Mouse (Mus musculus): ENCODE data around the gene Opn4.
A peak's percentile ranks its signal among the peaks of the same experiment; 100 is the strongest.

Opn4 gene

DNA sequence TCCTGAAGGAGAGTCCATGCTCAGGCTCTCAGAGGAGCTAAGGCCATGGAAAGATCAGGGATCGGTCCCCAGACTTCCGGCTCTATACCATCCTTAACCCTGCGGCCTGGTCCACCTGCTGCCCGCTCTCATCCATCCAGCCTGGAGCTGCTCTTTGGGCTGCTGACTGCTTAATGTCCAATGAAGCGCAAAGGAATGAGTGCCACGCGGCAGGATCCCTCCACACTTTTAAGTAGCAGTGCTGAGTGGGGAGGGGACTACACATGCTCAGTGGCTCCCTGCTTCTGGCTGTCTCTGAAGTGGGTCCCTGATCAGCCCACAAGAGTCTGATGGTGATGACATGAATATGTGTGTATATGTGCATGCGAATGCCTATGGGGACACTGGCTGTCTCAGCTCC is at the start of gene Opn4:
Gene Opn4, minus strand, starts transcription at position 202 of the 400 bp plus-strand sequence.
- no peak for DNase-seq

DNA sequence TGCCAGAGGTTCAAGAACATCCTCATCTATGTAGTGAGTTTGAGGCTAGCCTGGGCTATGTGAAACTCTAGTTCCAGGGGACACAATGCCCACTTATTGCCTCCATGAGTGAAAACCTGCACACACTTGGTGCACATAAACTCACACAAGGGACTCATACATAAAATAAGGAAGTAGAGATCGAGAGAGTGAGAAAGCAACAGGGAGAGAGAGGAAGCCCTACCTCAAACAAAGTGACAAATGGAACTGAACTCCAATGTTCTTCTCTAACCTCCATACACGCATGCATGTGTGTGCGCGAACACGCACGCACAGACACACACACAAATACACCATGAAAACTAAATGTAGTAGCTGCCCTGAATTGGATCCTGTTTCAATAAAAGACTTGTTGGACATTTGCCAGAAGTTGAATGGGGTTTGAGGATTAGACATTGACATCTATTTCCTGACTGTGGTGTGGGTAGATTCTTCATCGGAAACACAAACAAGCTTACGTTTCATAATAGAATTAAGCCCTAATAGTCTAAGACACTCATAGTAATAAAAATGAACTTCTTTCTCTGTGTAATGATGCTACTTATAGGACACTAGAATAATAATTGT is 48.0 kb upstream of the Opn4 start:
- DNase-seq, result no peak

GRCm38 (mm10) chr14:34644140-34644539 is 44.2 kb upstream of the Opn4 start:
- DNase-seq, result no peak

- no peak for DNase-seq
These were observed 35.8 kb upstream of the Opn4 start for GRCm38 (mm10) chr14:34635721-34636120.

- no peak for DNase-seq
These were observed 35.2 kb upstream of the Opn4 start for GRCm38 (mm10) chr14:34635192-34635591.

GRCm38 (mm10) chr14:34632722-34633448 is 32.9 kb upstream of the Opn4 start:
- DNase-seq, result no peak

DNA sequence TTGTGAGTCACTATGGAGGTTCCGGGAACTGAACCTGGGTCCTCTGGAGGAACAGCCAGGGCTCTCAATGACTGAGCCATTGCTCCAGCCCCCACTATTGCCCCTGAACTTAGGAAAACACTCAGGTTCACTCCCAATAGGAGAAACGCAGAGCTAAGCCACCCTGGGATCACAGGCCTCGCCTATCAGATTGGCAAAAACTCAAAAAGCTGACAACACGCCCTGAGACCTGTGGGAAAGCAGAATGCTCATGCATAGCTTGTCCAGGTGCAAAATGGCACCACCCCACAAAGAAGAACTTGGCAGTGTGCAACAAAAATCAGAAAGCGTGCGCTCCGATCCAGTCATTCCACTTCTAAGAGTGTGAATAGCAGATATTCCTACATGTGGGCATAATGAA is 26.9 kb upstream of the Opn4 start:
- DNase-seq, result no peak

GRCm38 (mm10) chr14:34623531-34624210 is 23.7 kb upstream of the Opn4 start:
- DNase-seq, result no peak

- no peak for DNase-seq
These were observed 23.1 kb upstream of the Opn4 start for GRCm38 (mm10) chr14:34623074-34623473.

DNA sequence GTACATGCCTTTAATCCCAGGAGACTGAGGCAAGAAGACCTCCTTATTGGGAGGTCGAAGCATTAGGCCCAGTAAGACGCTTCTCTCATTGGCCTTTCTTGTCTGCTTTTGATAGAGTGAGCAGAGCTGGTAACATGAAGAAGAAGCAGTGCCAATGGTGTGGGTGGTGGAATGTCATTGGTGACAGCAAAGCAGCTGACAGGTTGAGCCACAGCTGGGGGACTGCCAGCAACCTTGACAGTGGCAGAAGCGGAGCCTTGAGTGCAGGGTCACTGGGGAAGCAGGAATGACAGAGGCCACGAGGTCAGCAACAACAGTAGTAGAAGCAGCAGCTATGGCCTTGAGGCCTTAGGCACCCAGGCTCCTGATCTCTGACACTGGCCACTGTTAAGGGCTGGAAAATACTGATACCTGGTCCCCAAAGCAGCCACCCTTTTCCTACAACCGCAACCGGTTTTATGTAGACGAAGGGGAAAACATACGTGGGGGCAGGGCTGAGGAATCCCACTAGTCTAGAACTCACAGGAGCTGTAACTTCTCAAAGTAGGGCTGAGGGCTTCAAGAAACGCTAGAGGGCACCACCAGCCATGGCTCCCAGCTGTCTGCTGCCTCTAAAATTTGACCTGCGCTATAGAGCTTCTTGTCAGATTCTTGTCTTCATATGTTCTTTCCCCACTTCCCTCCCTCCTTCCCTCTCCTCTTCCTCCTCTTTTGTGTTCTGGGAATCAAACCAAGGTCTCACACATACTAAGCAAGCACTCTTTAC is 20.9 kb upstream of the Opn4 start:
- peak; percentile 17 to 62 for DNase-seq

- no peak for DNase-seq
These were observed 18.9 kb upstream of the Opn4 start for GRCm38 (mm10) chr14:34618808-34619207.

DNA sequence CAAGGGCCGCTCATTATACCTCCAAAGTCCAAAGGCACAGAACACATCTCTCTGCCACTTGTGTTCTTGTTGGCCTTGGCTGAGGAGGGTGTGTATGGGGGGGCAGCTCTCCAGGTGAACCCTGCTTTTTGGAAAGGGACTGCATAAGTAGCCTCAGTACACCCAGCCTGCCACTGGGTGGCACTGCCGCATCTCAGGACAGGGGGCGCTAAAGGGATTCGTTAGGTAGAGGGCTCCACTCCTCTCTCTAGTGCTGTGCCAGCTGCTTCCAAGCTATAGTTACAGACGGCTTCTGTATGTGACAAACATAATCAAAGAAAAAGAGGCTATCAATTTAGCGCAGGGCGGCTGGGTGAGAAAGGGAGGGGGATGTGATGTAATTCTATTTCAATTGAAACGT is 16.9 kb upstream of the Opn4 start:
- DNase-seq, result peak; percentile 80 to 85

GRCm38 (mm10) chr14:34615625-34616024 is 15.7 kb upstream of the Opn4 start:
- DNase-seq, result no peak

GRCm38 (mm10) chr14:34615082-34615481 is 15.1 kb upstream of the Opn4 start:
- peak; percentile 11 to 27 for DNase-seq

DNA sequence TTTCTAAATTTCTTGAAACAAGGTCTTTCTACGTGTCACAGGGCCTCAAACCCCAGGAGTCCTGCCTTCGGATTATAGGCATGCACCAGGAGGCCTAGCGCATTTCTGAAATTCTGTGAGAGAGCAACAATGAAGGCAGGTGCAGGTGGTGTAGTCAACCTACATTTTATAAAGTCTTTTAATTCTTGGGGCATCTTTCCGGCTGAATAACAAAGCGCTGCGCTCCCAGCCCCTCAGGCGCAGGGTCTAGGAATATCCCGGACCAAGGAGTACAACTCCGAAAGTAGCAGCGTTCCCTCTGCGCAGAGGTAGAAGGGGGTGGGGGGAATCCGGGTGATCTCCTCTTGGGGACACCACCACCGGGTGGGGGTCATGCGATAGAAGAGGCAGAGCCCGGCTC is 14.6 kb upstream of the Opn4 start:
- no peak for DNase-seq

DNA sequence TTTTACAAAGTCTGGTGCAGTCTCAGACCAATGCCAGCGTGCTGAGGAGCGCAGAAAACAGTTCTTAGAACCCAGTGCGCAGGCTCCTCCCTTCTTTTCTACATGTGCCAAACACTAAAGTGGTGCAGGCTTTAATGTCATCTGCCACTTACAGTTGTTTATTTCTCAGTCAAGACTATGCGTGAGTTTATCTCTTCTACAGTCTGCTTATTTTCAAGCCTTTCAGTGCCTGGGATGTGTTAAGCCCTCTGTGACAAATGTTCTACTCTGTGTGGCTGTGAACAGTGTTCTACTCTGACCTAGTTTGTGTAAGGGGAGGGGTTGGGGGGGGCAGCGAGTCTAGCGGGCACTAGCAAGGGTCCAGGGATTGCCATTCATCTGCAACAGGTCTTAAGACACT is 13.6 kb upstream of the Opn4 start:
- DNase-seq, result no peak

GRCm38 (mm10) chr14:34612222-34612621 is 12.3 kb upstream of the Opn4 start:
- no peak for DNase-seq

DNA sequence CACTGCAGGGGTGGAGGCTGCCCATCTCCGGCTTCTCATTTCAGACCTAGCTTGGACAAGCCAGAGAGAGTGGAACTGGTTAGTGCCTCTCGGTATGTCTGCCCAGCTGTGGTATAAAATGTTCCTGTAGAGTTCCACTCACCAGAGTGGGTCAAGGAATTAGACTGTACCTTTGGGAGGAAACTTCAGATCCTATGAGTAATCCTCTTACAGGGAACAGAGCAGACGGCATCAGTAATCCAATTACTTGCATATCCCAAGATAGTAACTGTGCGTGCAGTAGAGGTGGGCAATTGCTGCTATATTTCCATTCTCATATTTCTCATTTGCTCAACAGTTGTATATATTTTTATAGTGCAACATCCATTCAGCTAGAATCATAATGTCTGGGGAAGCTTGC is 11.6 kb upstream of the Opn4 start:
- no peak for DNase-seq

- no peak for DNase-seq
These were observed 2.0 kb upstream of the Opn4 start for GRCm38 (mm10) chr14:34601910-34602309.

DNA sequence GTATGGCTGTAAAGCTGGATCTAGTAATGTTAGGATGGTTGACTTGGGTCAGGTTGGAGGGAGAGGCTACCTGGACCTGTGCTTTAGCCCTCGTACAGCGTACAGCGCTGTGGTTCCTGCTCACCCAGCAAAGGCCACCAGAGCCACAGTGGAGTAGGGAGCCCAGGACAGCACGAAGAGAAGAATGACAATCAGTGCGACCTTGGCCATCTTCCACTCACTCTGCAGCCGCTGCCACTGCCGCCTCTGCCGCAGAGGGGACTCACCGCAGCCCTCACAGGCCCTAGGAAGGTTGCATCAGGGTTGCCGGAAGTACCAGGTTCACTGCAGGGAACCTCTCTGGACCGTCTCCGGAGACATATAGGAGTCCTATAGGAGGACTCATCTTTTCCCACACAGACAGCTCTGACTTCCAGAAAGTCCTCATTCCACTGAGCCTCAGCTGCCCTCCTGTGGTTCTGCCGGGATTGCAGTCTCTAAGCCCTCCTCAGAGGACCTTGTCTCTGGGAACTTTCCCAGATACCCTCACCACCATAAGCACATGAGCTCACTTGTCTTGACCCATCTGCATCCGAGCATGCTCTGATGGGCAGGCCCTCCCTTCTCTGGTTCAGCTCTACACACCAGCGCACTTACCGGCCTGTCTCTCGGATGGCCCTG is 4.2 kb downstream of the Opn4 start:
- no peak for DNase-seq

DNA sequence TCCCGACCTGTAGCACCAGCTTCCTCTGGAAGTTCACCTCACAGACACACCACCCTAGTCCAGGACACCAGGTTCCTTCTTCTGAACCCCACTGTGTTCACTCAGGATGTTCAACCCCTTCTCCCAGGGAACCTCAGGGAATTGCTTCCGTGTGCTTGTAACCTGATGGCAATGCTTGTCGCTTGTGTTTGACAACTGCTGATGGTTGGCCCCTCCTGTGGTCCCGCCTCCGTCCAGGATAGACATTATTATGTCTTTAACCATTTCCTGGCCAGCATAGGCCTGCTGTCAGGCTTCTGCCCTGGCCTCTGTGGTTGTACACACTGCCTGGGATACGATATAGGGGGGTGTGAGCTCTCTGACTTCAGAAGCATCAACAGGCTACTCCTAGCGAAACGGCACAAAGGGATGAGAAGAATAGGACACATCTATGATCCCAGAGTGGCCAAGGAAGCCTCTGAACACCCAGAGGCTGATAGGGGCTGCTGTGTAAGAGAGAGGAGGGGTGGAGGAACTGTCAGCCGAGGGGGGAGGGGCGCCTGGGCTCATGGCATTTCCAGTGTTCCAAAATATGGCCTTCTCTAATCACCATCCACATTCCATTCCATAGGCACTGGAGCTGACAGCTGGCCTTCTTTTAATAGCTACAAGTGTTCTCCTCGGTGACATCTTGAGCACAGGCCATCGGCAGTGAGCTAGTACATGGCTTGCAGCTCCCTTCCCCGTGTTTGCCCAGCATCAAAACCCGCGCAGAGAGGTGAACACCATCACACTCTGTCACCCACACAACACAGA is 8.0 kb downstream of the Opn4 start:
- DNase-seq, result no peak
